ENCODE assay signal across 27 mouse cellular contexts in genomic region chr10:57160546-57160945, GRCm38 (mm10).
"Had no signal": no experiment of that assay in that cellular context is flagged by ENCODE, and none has a peak within 500 bp of the region (broad histone marks: within the 10 kb centered on the region; RNA-seq: fewer than 3 reads in every experiment).

No protein-coding gene starts in this region.

- H3K9ac ChIP-seq: embryonic facial prominence, embryonic 12.5 days; embryonic facial prominence, embryonic 13.5 days; embryonic facial prominence, embryonic 15.5 days; forebrain, embryonic 12.5 days; forebrain, embryonic 13.5 days; forebrain, embryonic 15.5 days; forebrain, postnatal 0 days had no signal

- H3K27ac ChIP-seq: embryonic facial prominence, embryonic 10.5 days; embryonic facial prominence, embryonic 12.5 days; embryonic facial prominence, embryonic 13.5 days; embryonic facial prominence, embryonic 15.5 days; forebrain, embryonic 10.5 days; forebrain, embryonic 12.5 days; forebrain, embryonic 13.5 days; forebrain, embryonic 15.5 days; gastrocnemius, adult 2 months; heart, adult 2 months had no signal

- H3K4me3 ChIP-seq: embryonic facial prominence, embryonic 10.5 days; embryonic facial prominence, embryonic 12.5 days; embryonic facial prominence, embryonic 13.5 days; embryonic facial prominence, embryonic 15.5 days; erythroblast, embryonic 14.5 days; forebrain, embryonic 10.5 days; forebrain, embryonic 12.5 days; forebrain, embryonic 13.5 days; forebrain, embryonic 15.5 days; gastrocnemius, adult 2 months; heart, adult 2 months had no signal

- DNase-seq: cerebellum, adult 9-10 months; cerebellum, adult 9-11 months; cerebellum, postnatal 10 days; cerebellum, postnatal 14 days; cerebellum, postnatal 25 days; cerebellum, postnatal 36 days; embryo, embryonic 11 days; forebrain, postnatal 0 days; gastrocnemius, adult 2 months; gastrocnemius, postnatal 10 days; gastrocnemius, postnatal 14 days; gastrocnemius, postnatal 25 days; gastrocnemius, postnatal 36 days; heart, adult 11 months; heart, adult 18-20 months; heart, adult 2 months had no signal

- H3K36me3 ChIP-seq: embryonic facial prominence, embryonic 10.5 days; embryonic facial prominence, embryonic 12.5 days; embryonic facial prominence, embryonic 13.5 days; embryonic facial prominence, embryonic 15.5 days; forebrain, embryonic 10.5 days; forebrain, embryonic 12.5 days; forebrain, embryonic 15.5 days had no signal

- ATAC-seq: forebrain, embryonic 13.5 days; forebrain, embryonic 14.5 days; forebrain, embryonic 15.5 days; forebrain, embryonic 16.5 days; forebrain, postnatal 0 days had no signal

- H3K9me3 ChIP-seq: embryonic facial prominence, embryonic 10.5 days; embryonic facial prominence, embryonic 12.5 days; embryonic facial prominence, embryonic 13.5 days; embryonic facial prominence, embryonic 15.5 days; forebrain, embryonic 10.5 days; forebrain, embryonic 12.5 days; forebrain, embryonic 13.5 days; forebrain, embryonic 15.5 days had no signal

- H3K27me3 ChIP-seq: embryonic facial prominence, embryonic 12.5 days; embryonic facial prominence, embryonic 13.5 days; embryonic facial prominence, embryonic 15.5 days; forebrain, embryonic 12.5 days; forebrain, embryonic 13.5 days; forebrain, embryonic 15.5 days had no signal

- H3K4me1 ChIP-seq: embryonic facial prominence, embryonic 10.5 days; embryonic facial prominence, embryonic 12.5 days; embryonic facial prominence, embryonic 13.5 days; embryonic facial prominence, embryonic 15.5 days; forebrain, embryonic 10.5 days; forebrain, embryonic 12.5 days; forebrain, embryonic 13.5 days; forebrain, embryonic 15.5 days had no signal

- H3K4me2 ChIP-seq: embryonic facial prominence, embryonic 12.5 days; embryonic facial prominence, embryonic 13.5 days; embryonic facial prominence, embryonic 15.5 days; forebrain, embryonic 12.5 days; forebrain, embryonic 13.5 days; forebrain, embryonic 15.5 days had no signal
